Mouse (Mus musculus): ENCODE data around the gene Tigd3. TPM values are rescaled to one million over a fixed set of nuclear protein-coding genes. Genes with fewer than 3 reads are reported as not detected.
A peak's percentile ranks its signal among the peaks of the same experiment; 100 is the strongest.
"Not testable (repeated sequence)": the region's sequence is repeated elsewhere in the genome, so short reads cannot be mapped to it uniquely, and the experiment has no call there.

The Tigd3 gene
- polyA plus RNA-seq, 1 experiment from 2014 or later = 2.5 TPM

GRCm38 (mm10) chr19:5891521-5892258, 2.3 kb downstream of the Tigd3 start:
- 88% methylated on average over 12 of the region's 12 CpGs for WGBS (ENCODE audit: insufficient replicate concordance)
- no peak overlapping the region for H3K4me3 ChIP-seq (replicated peaks)
- no peak for ATAC-seq (ENCODE audit: low read depth)

GRCm38 (mm10) chr19:5889211-5889610, 4.7 kb downstream of the Tigd3 start:
- 73% methylated on average over 4 of the region's 4 CpGs for WGBS (ENCODE audit: insufficient replicate concordance)
- Histone ChIP-seq H3K9me3 (replicated peaks) (no peaks in the 10 kb centered on the region), H3K4me3 (replicated peaks) (no peak overlapping the region), H3K9ac (no peak overlapping the region), H3K36me3 (peaks cover 12% of the 10 kb centered on the region), H3K27me3 (no peaks in the 10 kb centered on the region; the same call in 1 of the 2 replicates), H3K4me2 (no peak overlapping the region), H3K4me1 (replicated peaks) (peaks cover 68% of the 10 kb centered on the region), H3K27ac (no peak overlapping the region)
- DNase-seq (no peak), ATAC-seq (ENCODE audit: low read depth) (no peak)

More at GRCm38 (mm10) chr19:5891521-5892258, 2.3 kb downstream of the Tigd3 start:
- peaks cover 61% of the 10 kb centered on the region for H3K4me1 ChIP-seq (replicated peaks)
- H3K27me3 ChIP-seq = no peaks in the 10 kb centered on the region; the same call in 1 of the 2 replicates
- no peak for DNase-seq
- H3K4me2 ChIP-seq = 0 out of 2 replicates have a peak overlapping the region, but pooled peaks have one; percentile 97
- peak overlapping the region; percentile 6; the same call in 1 of the 2 replicates for H3K27ac ChIP-seq
- 0 out of 2 replicates have a peak overlapping the region, but pooled peaks have one; percentile 5 for H3K9ac ChIP-seq
- no peaks in the 10 kb centered on the region for H3K9me3 ChIP-seq (replicated peaks)
- H3K36me3 ChIP-seq = peaks cover 30% of the 10 kb centered on the region

- DNase-seq (no peak), ATAC-seq (ENCODE audit: low read depth) (no peak)
- no peak overlapping the region for H3K9ac ChIP-seq
- no peak overlapping the region for H3K4me3 ChIP-seq (replicated peaks)
- 0 out of 2 replicates have a peak overlapping the region, but pooled peaks have one; percentile 26 for H3K27ac ChIP-seq
- no peak overlapping the region for H3K4me2 ChIP-seq
- peaks cover 68% of the 10 kb centered on the region for H3K4me1 ChIP-seq (replicated peaks)
- H3K36me3 ChIP-seq = peaks cover 6% of the 10 kb centered on the region
- 40% methylated on average over 3 of the region's 3 CpGs for WGBS (ENCODE audit: insufficient replicate concordance)
- H3K9me3 ChIP-seq (replicated peaks) = no peaks in the 10 kb centered on the region
- H3K27me3 ChIP-seq = no peaks in the 10 kb centered on the region
Measured at GRCm38 (mm10) chr19:5887234-5887815, 6.6 kb downstream of the Tigd3 start.

- WGBS (ENCODE audit: insufficient replicate concordance) = 57% methylated on average over 4 of the region's 4 CpGs
- no peak overlapping the region for H3K4me3 ChIP-seq (replicated peaks)
- H3K9ac ChIP-seq = no peak overlapping the region
- H3K27me3 ChIP-seq = no peaks in the 10 kb centered on the region
- peaks cover 70% of the 10 kb centered on the region for H3K4me1 ChIP-seq (replicated peaks)
- H3K4me2 ChIP-seq = no peak overlapping the region
- H3K36me3 ChIP-seq = no peaks in the 10 kb centered on the region
- DNase-seq = peak; percentile 29
- no peaks in the 10 kb centered on the region for H3K9me3 ChIP-seq (replicated peaks)
- no peak overlapping the region for H3K27ac ChIP-seq
- no peak for ATAC-seq (ENCODE audit: low read depth)
Measured at GRCm38 (mm10) chr19:5885838-5886237, 8.1 kb downstream of the Tigd3 start.

- Histone ChIP-seq H3K27ac (peak overlapping the region; percentile 89), H3K4me3 (replicated peaks) (no peak overlapping the region), H3K27me3 (no peaks in the 10 kb centered on the region), H3K4me1 (replicated peaks) (peaks cover 77% of the 10 kb centered on the region), H3K9ac (peak overlapping the region; percentile 52), H3K4me2 (peak overlapping the region; percentile 38), H3K9me3 (replicated peaks) (no peaks in the 10 kb centered on the region), H3K36me3 (no peaks in the 10 kb centered on the region)
- DNase-seq (peak; percentile 72), ATAC-seq (ENCODE audit: low read depth) (peak; percentile 95)
- WGBS (ENCODE audit: insufficient replicate concordance) = 21% methylated on average over 1 of the region's 1 CpGs
Measured at GRCm38 (mm10) chr19:5883935-5884334, 10.0 kb downstream of the Tigd3 start.

DNA sequence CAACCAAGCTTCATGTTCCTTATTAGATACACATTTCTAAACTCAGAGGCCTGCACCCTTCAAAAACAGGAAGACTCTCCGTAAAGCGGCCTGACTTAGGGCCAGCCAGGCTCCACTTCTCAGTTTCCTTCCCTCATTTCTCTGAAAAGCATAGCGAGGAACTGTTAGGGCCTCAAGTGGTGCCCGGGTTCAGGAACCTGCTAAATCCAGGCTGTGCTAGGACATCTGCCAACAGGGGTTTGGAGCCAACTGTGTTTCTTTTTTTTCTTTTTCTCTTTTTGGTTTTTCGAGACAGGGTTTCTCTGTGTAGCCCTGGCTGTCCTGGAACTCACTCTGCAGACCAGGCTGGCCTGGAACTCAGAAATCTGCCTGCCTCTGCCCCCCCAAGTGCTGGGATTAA, 11.9 kb downstream of the Tigd3 start:
- H3K4me3 ChIP-seq (replicated peaks); H3K9me3 ChIP-seq (replicated peaks); H3K36me3 ChIP-seq; H3K4me2 ChIP-seq; DNase-seq; H3K27me3 ChIP-seq; H3K9ac ChIP-seq; ATAC-seq (ENCODE audit: low read depth): not testable (repeated sequence)
- Histone ChIP-seq H3K27ac (peak overlapping the region; percentile 48), H3K4me1 (replicated peaks) (peaks cover 85% of the 10 kb centered on the region)
- WGBS (ENCODE audit: insufficient replicate concordance) = 52% methylated on average over 5 of the region's 5 CpGs

DNA sequence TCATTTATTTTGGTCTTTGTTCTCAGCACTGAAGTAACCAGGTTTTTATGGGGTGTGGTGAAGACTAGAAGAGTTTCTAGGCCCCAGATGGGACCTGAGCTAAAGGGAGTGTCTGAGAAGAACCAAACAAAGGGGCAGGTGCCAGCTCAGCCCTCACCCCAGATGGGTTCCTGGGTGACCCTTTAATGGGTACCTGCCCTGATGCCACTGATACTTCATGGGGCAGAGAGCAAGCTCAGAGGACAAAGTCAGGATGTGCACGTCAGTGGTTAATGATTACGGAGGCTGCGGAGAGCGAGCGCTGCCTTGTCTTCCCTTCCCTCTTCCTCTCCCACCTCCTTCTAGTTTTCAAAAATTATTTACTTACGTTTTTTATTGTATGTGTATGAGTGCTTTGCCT, 12.8 kb downstream of the Tigd3 start:
- Histone ChIP-seq H3K4me3 (replicated peaks) (no peak overlapping the region), H3K27me3 (no peaks in the 10 kb centered on the region), H3K36me3 (no peaks in the 10 kb centered on the region), H3K9ac (no peak overlapping the region), H3K27ac (no peak overlapping the region), H3K4me1 (replicated peaks) (peaks cover 82% of the 10 kb centered on the region), H3K4me2 (no peak overlapping the region), H3K9me3 (replicated peaks) (no peaks in the 10 kb centered on the region)
- WGBS (ENCODE audit: insufficient replicate concordance) = 82% methylated on average over 6 of the region's 6 CpGs
- no peak for ATAC-seq (ENCODE audit: low read depth)
- no peak for DNase-seq

DNA sequence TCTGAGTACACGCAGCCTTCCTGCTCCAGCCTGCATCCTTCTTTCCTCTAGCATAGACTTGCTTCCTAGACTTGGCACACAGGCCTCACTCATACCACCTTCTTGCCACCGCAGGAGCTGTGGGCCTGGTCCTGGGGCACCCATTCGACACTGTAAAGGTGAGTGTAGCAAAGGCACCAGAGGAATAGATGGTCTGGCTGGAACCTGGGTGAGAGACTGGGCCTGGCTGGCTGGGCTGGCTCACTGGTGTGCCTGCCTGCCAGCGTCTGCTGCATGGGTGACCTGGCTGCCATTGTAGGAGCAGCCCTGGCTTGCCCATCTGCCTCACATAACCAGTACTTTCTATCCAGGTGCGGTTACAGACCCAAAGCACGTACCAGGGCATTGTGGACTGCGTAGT, 14.2 kb downstream of the Tigd3 start:
- ATAC-seq (ENCODE audit: low read depth) (no peak), DNase-seq (no peak)
- Histone ChIP-seq H3K4me1 (replicated peaks) (peaks cover 82% of the 10 kb centered on the region), H3K27ac (no peak overlapping the region), H3K36me3 (no peaks in the 10 kb centered on the region), H3K4me2 (no peak overlapping the region), H3K9ac (no peak overlapping the region), H3K9me3 (replicated peaks) (no peaks in the 10 kb centered on the region), H3K27me3 (no peaks in the 10 kb centered on the region), H3K4me3 (replicated peaks) (no peak overlapping the region)
- 84% methylated on average over 7 of the region's 7 CpGs for WGBS (ENCODE audit: insufficient replicate concordance)

GRCm38 (mm10) chr19:5878916-5879315, 15.0 kb downstream of the Tigd3 start:
- WGBS (ENCODE audit: insufficient replicate concordance) = 62% methylated on average over 3 of the region's 3 CpGs
- DNase-seq (no peak), ATAC-seq (ENCODE audit: low read depth) (no peak)
- peak overlapping the region; percentile 46 for H3K4me2 ChIP-seq
- no peaks in the 10 kb centered on the region for H3K36me3 ChIP-seq
- H3K9ac ChIP-seq = peak overlapping the region; percentile 58
- H3K9me3 ChIP-seq (replicated peaks) = no peaks in the 10 kb centered on the region
- H3K27ac ChIP-seq = no peak overlapping the region
- peaks cover 82% of the 10 kb centered on the region for H3K4me1 ChIP-seq (replicated peaks)
- H3K27me3 ChIP-seq = no peaks in the 10 kb centered on the region
- peak overlapping the region; percentile 30 for H3K4me3 ChIP-seq (replicated peaks)

DNA sequence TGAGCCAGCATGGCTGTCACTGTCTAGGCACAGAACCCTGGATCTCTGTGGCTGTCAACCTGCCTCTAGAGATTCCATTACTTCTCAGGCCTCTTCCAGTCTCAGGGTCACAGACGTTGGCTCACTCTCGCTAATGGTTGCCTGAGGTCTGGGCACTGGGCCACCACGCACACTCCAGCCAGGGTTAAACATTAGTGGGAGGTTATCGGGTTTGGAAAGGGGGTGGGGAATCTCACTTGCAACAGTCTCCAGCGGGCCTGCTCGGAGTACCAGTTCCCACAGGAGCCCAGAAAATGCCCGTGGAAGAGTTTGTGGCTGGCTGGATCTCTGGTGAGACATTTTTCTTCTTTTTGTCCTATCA, 15.6 kb downstream of the Tigd3 start:
- Histone ChIP-seq H3K27ac (peak overlapping the region; percentile 81), H3K9me3 (replicated peaks) (no peaks in the 10 kb centered on the region), H3K4me3 (replicated peaks) (peak overlapping the region; percentile 30), H3K4me1 (replicated peaks) (peaks cover 82% of the 10 kb centered on the region), H3K36me3 (no peaks in the 10 kb centered on the region), H3K4me2 (peak overlapping the region; percentile 46), H3K9ac (peak overlapping the region; percentile 58), H3K27me3 (no peaks in the 10 kb centered on the region)
- 48% methylated on average over 7 of the region's 7 CpGs for WGBS (ENCODE audit: insufficient replicate concordance)
- ATAC-seq (ENCODE audit: low read depth) = no peak
- no peak for DNase-seq

GRCm38 (mm10) chr19:5877618-5878361, 16.2 kb downstream of the Tigd3 start, which contains the start of gene Slc25a45:
Slc25a45 (plus strand) TSS chr19:5877808.
- H3K4me2 ChIP-seq = peak within 1 kb of the TSS; percentile 46
- H3K4me1 ChIP-seq (replicated peaks) = peaks cover 82% of the 10 kb centered on the region
- no peaks in the 10 kb centered on the region for H3K9me3 ChIP-seq (replicated peaks)
- no peaks in the 10 kb centered on the region; the same call in 1 of the 2 replicates for H3K36me3 ChIP-seq
- no peaks in the 10 kb centered on the region for H3K27me3 ChIP-seq
- peak within 1 kb of the TSS; percentile 81 for H3K27ac ChIP-seq
- ATAC-seq (ENCODE audit: low read depth) (peak; percentile 32; the same call in 1 of the 2 replicates), DNase-seq (peak; percentile 43)
- peak within 1 kb of the TSS; percentile 58 for H3K9ac ChIP-seq
- WGBS (ENCODE audit: insufficient replicate concordance) = 27% methylated on average over 15 of the region's 15 CpGs
- H3K4me3 ChIP-seq (replicated peaks) = peak within 1 kb of the TSS; percentile 30
